Mouse (Mus musculus) forebrain, postnatal 0 days (tissue): ENCODE results near the gene Chchd10. TPM values are rescaled to one million over a fixed set of nuclear protein-coding genes. Genes with fewer than 3 reads are reported as not detected.

Source experiments
- ATAC-seq: fragments of 200-750 bp; cut with Nextera tagmentation; 2 replicates; pipeline ENCODE4 v1.8.0; 2017; ENCODE audit warnings: mild to moderate bottlenecking, moderate library complexity
- DNase-seq: peaks from one replicate; pipeline ENCODE4 v3.0.0-alpha.2; 2015
- H3K27ac ChIP-seq: fragments of 300-500 bp; sonication (generic); 2 replicates; pipeline ENCODE4 v1.5.1; 2014; ENCODE audit warnings: low read depth, mild to moderate bottlenecking, antibody characterized with exemption, low read length, moderate library complexity, mixed read lengths
- H3K27me3 ChIP-seq: fragments of 300-500 bp; sonication (generic); 2 replicates; pipeline ENCODE4 v1.6.1; 2014; ENCODE audit warnings: mild to moderate bottlenecking, low read length, mixed read lengths; ENCODE audit not compliant: insufficient read depth
- H3K36me3 ChIP-seq: fragments of 300-500 bp; sonication (generic); 2 replicates; pipeline ENCODE4 v1.6.1; 2014; ENCODE audit warnings: mild to moderate bottlenecking, moderate library complexity; ENCODE audit not compliant: insufficient read depth
- H3K4me1 ChIP-seq: fragments of 300-500 bp; sonication (generic); 2 replicates; pipeline ENCODE4 v1.6.1; 2014; ENCODE audit warnings: antibody characterized with exemption; ENCODE audit not compliant: insufficient read depth
- H3K4me2 ChIP-seq: fragments of 300-500 bp; sonication (generic); 2 replicates; pipeline ENCODE4 v1.6.1; 2014; ENCODE audit warnings: low read depth, mild to moderate bottlenecking, moderate library complexity
- H3K4me3 ChIP-seq: fragments of 300-500 bp; sonication (generic); 2 replicates; pipeline ENCODE4 v1.5.1; 2014; ENCODE audit warnings: low read depth, low read length, mixed read lengths
- H3K9ac ChIP-seq: fragments of 300-500 bp; sonication (generic); 2 replicates; pipeline ENCODE4 v1.6.1; 2014; ENCODE audit warnings: mild to moderate bottlenecking
- H3K9me3 ChIP-seq: fragments of 300-500 bp; sonication (generic); 2 replicates; pipeline ENCODE4 v1.6.1; 2016; ENCODE audit warnings: low read length
- CTCF ChIP-seq: sonication (generic); IDR thresholded peaks from 2 replicates; pipeline ENCODE4 v1.5.1; 2016; ENCODE audit warnings: antibody characterized with exemption, control low read depth, low read depth
- WGBS: fragments of 180-500 bp; shearing (Covaris S2); extraction: QIAGEN DNeasy Blood & Tissue Kit; methylation state at CpG from one replicate; pipeline ENCODE4 v1.1.7; 2014; 5-methylcytosine and 5-hydroxymethylcytosine counted together
- polyA plus RNA-seq: library from polyadenylated mRNA; unstranded; fragments of >200 nt; fragmentation: Nextera tagmentation; extraction: Ambion mirVana; gene quantifications from 2 replicates; pipeline ENCODE4 v1.2.1, GENCODE M21; 2015
- total RNA-seq: library from RNA; depleted of rRNA; stranded (reverse); fragments of >200 nt; gene quantifications from 2 replicates; pipeline ENCODE4 v1.2.3, GENCODE M21; 2014; rRNA removed

The Chchd10 gene
- total and polyA plus RNA-seq, 2 experiments from 2014 or later = 93.0 to 121 TPM

GRCm38 (mm10) chr10:75978119-75978834 lies 45.3 kb downstream of the Chchd10 start:
- TF ChIP-seq CTCF = no peak
- H3K4me1 ChIP-seq = no peaks in the 10 kb centered on the region
- H3K9me3 ChIP-seq = 0 out of 2 replicates have a peak, but pooled peaks cover 3% of the 10 kb centered on the region
- no peaks in the 10 kb centered on the region for H3K36me3 ChIP-seq
- no peak overlapping the region for H3K4me2 ChIP-seq
- H3K9ac ChIP-seq = no peak overlapping the region
- H3K27me3 ChIP-seq = no peaks in the 10 kb centered on the region; the same call in 1 of the 2 replicates
- H3K27ac ChIP-seq = no peak overlapping the region
- WGBS = 31% methylated on average over 10 of the region's 10 CpGs
- no peak for DNase-seq
- H3K4me3 ChIP-seq = no peak overlapping the region
- no peak for ATAC-seq

- DNase-seq (no peak), ATAC-seq (no peak; the same call in 1 of the 2 replicates)
- H3K9ac ChIP-seq = no peak overlapping the region
- H3K4me2 ChIP-seq = no peak overlapping the region
- H3K36me3 ChIP-seq = no peaks in the 10 kb centered on the region
- no peak overlapping the region for H3K27ac ChIP-seq
- 0 out of 2 replicates have a peak, but pooled peaks cover 3% of the 10 kb centered on the region for H3K9me3 ChIP-seq
- TF ChIP-seq CTCF = no peak
- no peaks in the 10 kb centered on the region for H3K4me1 ChIP-seq
- H3K4me3 ChIP-seq = no peak overlapping the region
- no peaks in the 10 kb centered on the region; the same call in 1 of the 2 replicates for H3K27me3 ChIP-seq
- 41% methylated on average over 5 of the region's 5 CpGs for WGBS
Observed at GRCm38 (mm10) chr10:75978835-75979157, 45.9 kb downstream of the Chchd10 start.

DNA sequence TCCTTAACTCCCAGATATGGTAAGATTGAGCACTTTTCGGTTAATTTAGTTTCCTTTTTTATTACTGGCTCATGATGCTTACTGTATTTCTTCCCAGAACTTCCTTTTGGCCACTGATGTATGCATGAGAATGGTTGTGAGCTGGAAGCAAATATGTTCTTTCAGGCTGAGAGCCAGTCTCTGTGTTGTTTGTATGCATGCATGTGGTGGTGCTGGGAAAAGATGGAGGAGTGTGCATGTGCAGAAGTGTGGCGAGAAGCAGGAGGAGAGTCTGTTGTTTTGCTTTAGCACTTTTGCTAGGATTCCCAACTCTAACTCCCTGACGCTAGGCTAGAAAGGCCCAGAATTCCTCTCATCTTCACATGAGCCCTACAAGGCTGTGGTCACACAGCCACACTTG lies 46.5 kb downstream of the Chchd10 start:
- peak; percentile 94 for ATAC-seq
- 62% methylated on average over 3 of the region's 3 CpGs for whole genome bisulfite sequencing
- H3K27ac ChIP-seq = no peak overlapping the region
- 0 out of 2 replicates have a peak, but pooled peaks cover 3% of the 10 kb centered on the region for H3K9me3 ChIP-seq
- TF ChIP-seq CTCF = no peak
- no peak overlapping the region for H3K4me2 ChIP-seq
- no peak overlapping the region for H3K9ac ChIP-seq
- no peak overlapping the region for H3K4me3 ChIP-seq
- H3K36me3 ChIP-seq = no peaks in the 10 kb centered on the region
- no peaks in the 10 kb centered on the region for H3K4me1 ChIP-seq
- DNase-seq = peak; percentile 85
- no peaks in the 10 kb centered on the region for H3K27me3 ChIP-seq

Other genes with a start within 250 kb of the Chchd10 start
- gene Cabin1, start 168.8 kb upstream of the Chchd10 start, total RNA-seq = 67.0 and 85.5 TPM in 2 replicates
- gene Cabin1, start 168.8 kb upstream of the Chchd10 start, polyA plus RNA-seq = 19.8 and 28.0 TPM in 2 replicates
- gene Ddt, start 159.7 kb upstream of the Chchd10 start, total RNA-seq = 33.3 and 39.7 TPM in 2 replicates
- gene Ddt, start 159.7 kb upstream of the Chchd10 start, polyA plus RNA-seq = 78.2 and 79.4 TPM in 2 replicates
- not detected in 2 replicates for gene Gm20441, start 152.2 kb upstream of the Chchd10 start, total RNA-seq
- not detected in 2 replicates for gene Gm20441, start 152.2 kb upstream of the Chchd10 start, polyA plus RNA-seq
- gene Gstt3, start 151.7 kb upstream of the Chchd10 start, total RNA-seq = 1.7 and 2.3 TPM in 2 replicates
- 1.8 and 2.2 TPM in 2 replicates for gene Gstt3, start 151.7 kb upstream of the Chchd10 start, polyA plus RNA-seq
- 19.2 and 22.8 TPM in 2 replicates for gene Gstt1, start 134.5 kb upstream of the Chchd10 start, total RNA-seq
- gene Gstt1, start 134.5 kb upstream of the Chchd10 start, polyA plus RNA-seq = 18.6 and 21.3 TPM in 2 replicates
- gene Gstt4, start 110.6 kb upstream of the Chchd10 start, total RNA-seq = not detected in 2 replicates
- gene Gstt4, start 110.6 kb upstream of the Chchd10 start, polyA plus RNA-seq = not detected in 2 replicates
- 4.5 and 5.1 TPM in 2 replicates for gene Gstt2, start 95.7 kb upstream of the Chchd10 start, total RNA-seq
- gene Gstt2, start 95.7 kb upstream of the Chchd10 start, polyA plus RNA-seq = 7.4 and 7.8 TPM in 2 replicates
- 598 and 704 TPM in 2 replicates for gene Mif, start 72.9 kb upstream of the Chchd10 start, total RNA-seq
- gene Mif, start 72.9 kb upstream of the Chchd10 start, polyA plus RNA-seq = 2,127 and 2,602 TPM in 2 replicates
- gene Derl3, start 39.7 kb upstream of the Chchd10 start, total RNA-seq = 2.1 and 4.7 TPM in 2 replicates
- 1.4 and 1.7 TPM in 2 replicates for gene Derl3, start 39.7 kb upstream of the Chchd10 start, polyA plus RNA-seq
- 155 and 173 TPM in 2 replicates for gene Smarcb1, start 11.5 kb upstream of the Chchd10 start, total RNA-seq
- gene Smarcb1, start 11.5 kb upstream of the Chchd10 start, polyA plus RNA-seq = 239 and 246 TPM in 2 replicates
- gene Mmp11, start 3.4 kb downstream of the Chchd10 start, total RNA-seq = 11.7 and 13.5 TPM in 2 replicates
- 14.3 and 16.5 TPM in 2 replicates for gene Mmp11, start 3.4 kb downstream of the Chchd10 start, polyA plus RNA-seq
- gene Gm867, start 7.5 kb downstream of the Chchd10 start, total RNA-seq = 0.95 and 2.8 TPM in 2 replicates
- gene Gm867, start 7.5 kb downstream of the Chchd10 start, polyA plus RNA-seq = 0.97 and 1.0 TPM in 2 replicates
- not detected in 2 replicates for gene Vpreb3, start 9.9 kb downstream of the Chchd10 start, total RNA-seq
- gene Vpreb3, start 9.9 kb downstream of the Chchd10 start, polyA plus RNA-seq = 0.45 and 1.4 TPM in 2 replicates
- not detected in 2 replicates for gene Gm5134, start 21.4 kb downstream of the Chchd10 start, total RNA-seq
- gene Gm5134, start 21.4 kb downstream of the Chchd10 start, polyA plus RNA-seq = not detected in 2 replicates
- gene Zfp280b, start 99.5 kb downstream of the Chchd10 start, total RNA-seq = 5.8 and 7.9 TPM in 2 replicates
- gene Zfp280b, start 99.5 kb downstream of the Chchd10 start, polyA plus RNA-seq = 7.7 and 9.0 TPM in 2 replicates
- 0.15 TPM in 1 of 2 replicates, not detected in the other for gene Slc5a4b, start 177.8 kb downstream of the Chchd10 start, total RNA-seq
- gene Slc5a4b, start 177.8 kb downstream of the Chchd10 start, polyA plus RNA-seq = 0.05 TPM in 1 of 2 replicates, not detected in the other
- gene Slc5a4a, start 214.3 kb downstream of the Chchd10 start, total RNA-seq = 0.10 TPM in 1 of 2 replicates, not detected in the other
- 0.19 TPM in 1 of 2 replicates, not detected in the other for gene Slc5a4a, start 214.3 kb downstream of the Chchd10 start, polyA plus RNA-seq